Mouse (Mus musculus) liver, embryonic 16.5 days (tissue): ENCODE measurements around the gene Nell2. TPM values are rescaled to one million over a fixed set of nuclear protein-coding genes. Genes with fewer than 3 reads are reported as not detected.

Source experiments
- ATAC-seq: fragments of 200-750 bp; cut with Nextera tagmentation; 2 replicates; pipeline ENCODE4 v1.8.0; 2017; ENCODE audit warnings: low read depth, mild to moderate bottlenecking, moderate number of reproducible peaks, moderate library complexity
- H3K27ac ChIP-seq: fragments of 300-500 bp; sonication (generic); 2 replicates; pipeline ENCODE4 v1.5.1; 2014; ENCODE audit warnings: mild to moderate bottlenecking, low read length
- H3K27me3 ChIP-seq: fragments of 300-500 bp; sonication (generic); 2 replicates; pipeline ENCODE4 v1.6.1; 2014; ENCODE audit warnings: low read depth, low read length, mixed read lengths; ENCODE audit not compliant: control insufficient read depth, insufficient read depth
- H3K36me3 ChIP-seq: fragments of 300-500 bp; sonication (generic); 2 replicates; pipeline ENCODE4 v1.6.1; 2014; ENCODE audit warnings: mild to moderate bottlenecking; ENCODE audit not compliant: control insufficient read depth, insufficient read depth
- H3K4me1 ChIP-seq: fragments of 300-500 bp; sonication (generic); 2 replicates; pipeline ENCODE4 v1.6.1; 2014; ENCODE audit warnings: low read depth, low read length, mixed read lengths; ENCODE audit not compliant: control insufficient read depth
- H3K4me2 ChIP-seq: fragments of 300-500 bp; sonication (generic); 2 replicates; pipeline ENCODE4 v1.6.1; 2014; ENCODE audit warnings: low read depth, low read length, mixed read lengths
- H3K4me3 ChIP-seq: fragments of 300-500 bp; sonication (generic); 2 replicates; pipeline ENCODE4 v1.5.1; 2014; ENCODE audit warnings: low read depth, mild to moderate bottlenecking, low read length
- H3K9ac ChIP-seq: fragments of 300-500 bp; sonication (generic); 2 replicates; pipeline ENCODE4 v1.6.1; 2014; ENCODE audit warnings: low read depth, low read length
- H3K9me3 ChIP-seq: fragments of 300-500 bp; sonication (generic); replicated peaks from 2 replicates; pipeline ENCODE4 v1.6.1; 2016; ENCODE audit warnings: low read length; ENCODE audit not compliant: control insufficient read depth
- WGBS: fragments of 180-500 bp; shearing (Covaris S2); extraction: QIAGEN DNeasy Blood & Tissue Kit; methylation state at CpG from one replicate; pipeline ENCODE4 v1.1.7; 2014; ENCODE audit not compliant: insufficient replicate concordance; 5-methylcytosine and 5-hydroxymethylcytosine counted together
- polyA plus RNA-seq: library from polyadenylated mRNA; unstranded; fragments of >200 nt; fragmentation: Nextera tagmentation; extraction: Ambion mirVana; gene quantifications from 2 replicates; pipeline ENCODE4 v1.2.1, GENCODE M21; 2015

Gene Nell2
- polyA plus RNA-seq, 1 experiment from 2014 or later = 0.21 TPM

- Histone ChIP-seq H3K9me3 (no peaks in the 10 kb centered on the region), H3K27ac (no peak overlapping the region), H3K4me3 (no peak overlapping the region), H3K4me1 (no peaks in the 10 kb centered on the region), H3K27me3 (no peaks in the 10 kb centered on the region), H3K4me2 (no peak overlapping the region), H3K36me3 (no peaks in the 10 kb centered on the region), H3K9ac (no peak overlapping the region)
- 59% methylated on average over 4 of the region's 4 CpGs for WGBS
- ATAC-seq = no peak
These were observed 317.8 kb downstream of the Nell2 start for GRCm38 (mm10) chr15:95210551-95210950.

- H3K4me1 ChIP-seq = no peaks in the 10 kb centered on the region
- no peaks in the 10 kb centered on the region for H3K36me3 ChIP-seq
- H3K27me3 ChIP-seq = no peaks in the 10 kb centered on the region
- no peaks in the 10 kb centered on the region for H3K9me3 ChIP-seq
- H3K4me3 ChIP-seq = no peak overlapping the region
- WGBS = 61% methylated on average over 4 of the region's 4 CpGs
- H3K9ac ChIP-seq = no peak overlapping the region
- no peak overlapping the region for H3K4me2 ChIP-seq
- no peak for ATAC-seq
- no peak overlapping the region for H3K27ac ChIP-seq
These were observed 319.2 kb downstream of the Nell2 start for GRCm38 (mm10) chr15:95209186-95209585.

GRCm38 (mm10) chr15:95193661-95194280 lies 334.6 kb downstream of the Nell2 start:
- Histone ChIP-seq H3K4me2 (no peak overlapping the region), H3K27me3 (no peaks in the 10 kb centered on the region), H3K27ac (no peak overlapping the region), H3K9me3 (no peaks in the 10 kb centered on the region), H3K4me3 (no peak overlapping the region), H3K9ac (no peak overlapping the region), H3K4me1 (no peaks in the 10 kb centered on the region), H3K36me3 (no peaks in the 10 kb centered on the region)
- 46% methylated on average over 9 of the region's 9 CpGs for WGBS
- ATAC-seq = no peak

- Histone ChIP-seq H3K9me3 (no peaks in the 10 kb centered on the region), H3K9ac (no peak overlapping the region), H3K4me3 (no peak overlapping the region), H3K27me3 (no peaks in the 10 kb centered on the region), H3K4me2 (no peak overlapping the region), H3K36me3 (no peaks in the 10 kb centered on the region), H3K4me1 (no peaks in the 10 kb centered on the region), H3K27ac (no peak overlapping the region)
- WGBS = 71% methylated on average over 8 of the region's 8 CpGs
- ATAC-seq = no peak
These were observed 335.4 kb downstream of the Nell2 start for GRCm38 (mm10) chr15:95192951-95193350.

GRCm38 (mm10) chr15:95186226-95186625 lies 342.1 kb downstream of the Nell2 start:
- 45% methylated on average over 10 of the region's 10 CpGs for WGBS
- H3K9ac ChIP-seq = no peak overlapping the region
- no peaks in the 10 kb centered on the region for H3K36me3 ChIP-seq
- H3K27ac ChIP-seq = no peak overlapping the region
- H3K9me3 ChIP-seq = no peaks in the 10 kb centered on the region; the same call in 1 of the 2 replicates
- no peak overlapping the region for H3K4me2 ChIP-seq
- H3K4me3 ChIP-seq = no peak overlapping the region
- no peak for ATAC-seq
- no peaks in the 10 kb centered on the region for H3K4me1 ChIP-seq
- no peaks in the 10 kb centered on the region for H3K27me3 ChIP-seq

- no peak overlapping the region for H3K9ac ChIP-seq
- H3K4me2 ChIP-seq = no peak overlapping the region
These were observed 342.9 kb downstream of the Nell2 start for GRCm38 (mm10) chr15:95185419-95185818.

GRCm38 (mm10) chr15:95183450-95183849 lies 344.9 kb downstream of the Nell2 start:
- no peak overlapping the region for H3K27ac ChIP-seq
- H3K9ac ChIP-seq = no peak overlapping the region
- no peak for ATAC-seq
- H3K4me2 ChIP-seq = no peak overlapping the region
- 65% methylated on average over 5 of the region's 5 CpGs for WGBS
- H3K4me3 ChIP-seq = no peak overlapping the region
- no peaks in the 10 kb centered on the region; the same call in 1 of the 2 replicates for H3K9me3 ChIP-seq
- no peaks in the 10 kb centered on the region for H3K27me3 ChIP-seq
- no peaks in the 10 kb centered on the region for H3K36me3 ChIP-seq
- H3K4me1 ChIP-seq = no peaks in the 10 kb centered on the region

More at GRCm38 (mm10) chr15:95185419-95185818, 342.9 kb downstream of the Nell2 start:
- H3K4me1 ChIP-seq = no peaks in the 10 kb centered on the region
- no peak overlapping the region for H3K4me3 ChIP-seq
- no peak for ATAC-seq
- no peaks in the 10 kb centered on the region; the same call in 1 of the 2 replicates for H3K9me3 ChIP-seq
- no peak overlapping the region for H3K27ac ChIP-seq
- WGBS = 32% methylated on average over 9 of the region's 9 CpGs
- H3K36me3 ChIP-seq = no peaks in the 10 kb centered on the region
- no peaks in the 10 kb centered on the region for H3K27me3 ChIP-seq

- Histone ChIP-seq H3K9ac (no peak overlapping the region), H3K4me1 (no peaks in the 10 kb centered on the region), H3K27me3 (no peaks in the 10 kb centered on the region), H3K36me3 (no peaks in the 10 kb centered on the region), H3K9me3 (no peaks in the 10 kb centered on the region), H3K4me2 (no peak overlapping the region), H3K27ac (no peak overlapping the region), H3K4me3 (no peak overlapping the region)
- WGBS = 50% methylated on average over 3 of the region's 3 CpGs
- ATAC-seq = no peak
These were observed 371.5 kb downstream of the Nell2 start for GRCm38 (mm10) chr15:95156828-95157227.

GRCm38 (mm10) chr15:95145118-95145517 lies 383.2 kb downstream of the Nell2 start:
- WGBS = 44% methylated on average over 2 of the region's 2 CpGs
- ATAC-seq = no peak
- Histone ChIP-seq H3K4me3 (no peak overlapping the region), H3K9ac (no peak overlapping the region), H3K36me3 (no peaks in the 10 kb centered on the region), H3K4me2 (no peak overlapping the region), H3K9me3 (no peaks in the 10 kb centered on the region), H3K27me3 (no peaks in the 10 kb centered on the region), H3K27ac (no peak overlapping the region), H3K4me1 (no peaks in the 10 kb centered on the region)
